Mouse (Mus musculus) embryonic facial prominence, embryonic 15.5 days (tissue): ENCODE data around the gene Uba52. TPM values are rescaled to one million over a fixed set of nuclear protein-coding genes. Genes with fewer than 3 reads are reported as not detected.
A peak's percentile ranks its signal among the peaks of the same experiment; 100 is the strongest.

Experiments used
- ATAC-seq: fragments of 200-750 bp; cut with Nextera tagmentation; 2 replicates; pipeline ENCODE4 v1.8.0; 2017; ENCODE audit warnings: low read depth, moderate TSS enrichment; ENCODE audit not compliant: insufficient number of reproducible peaks, low FRiP score, low TSS enrichment
- H3K27ac ChIP-seq: fragments of 300-500 bp; sonication (generic); replicated peaks from 2 replicates; pipeline ENCODE4 v1.5.1; 2015; ENCODE audit warnings: mild to moderate bottlenecking, inconsistent platforms
- H3K27me3 ChIP-seq: fragments of 300-500 bp; sonication (generic); 2 replicates; pipeline ENCODE4 v1.6.1; 2015; ENCODE audit warnings: inconsistent platforms
- H3K36me3 ChIP-seq: fragments of 300-500 bp; sonication (generic); 2 replicates; pipeline ENCODE4 v1.6.1; 2015; ENCODE audit warnings: mild to moderate bottlenecking, inconsistent platforms
- H3K4me1 ChIP-seq: fragments of 300-500 bp; sonication (generic); 2 replicates; pipeline ENCODE4 v1.6.1; 2015; ENCODE audit warnings: inconsistent platforms
- H3K4me2 ChIP-seq: fragments of 300-500 bp; sonication (generic); replicated peaks from 2 replicates; pipeline ENCODE4 v1.6.1; 2015; ENCODE audit warnings: mild to moderate bottlenecking, inconsistent platforms
- H3K4me3 ChIP-seq: fragments of 300-500 bp; sonication (generic); replicated peaks from 2 replicates; pipeline ENCODE4 v1.5.1; 2015; ENCODE audit warnings: mild to moderate bottlenecking, inconsistent platforms
- H3K9ac ChIP-seq: fragments of 300-500 bp; sonication (generic); 2 replicates; pipeline ENCODE4 v1.6.1; 2015; ENCODE audit warnings: inconsistent platforms
- H3K9me3 ChIP-seq: fragments of 300-500 bp; sonication (generic); replicated peaks from 2 replicates; pipeline ENCODE4 v1.6.1; 2016; ENCODE audit warnings: inconsistent platforms
- WGBS: fragments of 180-500 bp; shearing (Covaris S2); methylation state at CpG from one replicate; pipeline ENCODE4 v1.1.7; 2015; 5-methylcytosine and 5-hydroxymethylcytosine counted together
- polyA plus RNA-seq: library from polyadenylated mRNA; unstranded; fragments of >200 nt; fragmentation: Nextera tagmentation; extraction: Ambion mirVana; gene quantifications from 2 replicates; pipeline ENCODE4 v1.2.1, GENCODE M21; 2015

The Uba52 gene
- polyA plus RNA-seq, 1 experiment from 2014 or later, result 1,016 TPM

DNA sequence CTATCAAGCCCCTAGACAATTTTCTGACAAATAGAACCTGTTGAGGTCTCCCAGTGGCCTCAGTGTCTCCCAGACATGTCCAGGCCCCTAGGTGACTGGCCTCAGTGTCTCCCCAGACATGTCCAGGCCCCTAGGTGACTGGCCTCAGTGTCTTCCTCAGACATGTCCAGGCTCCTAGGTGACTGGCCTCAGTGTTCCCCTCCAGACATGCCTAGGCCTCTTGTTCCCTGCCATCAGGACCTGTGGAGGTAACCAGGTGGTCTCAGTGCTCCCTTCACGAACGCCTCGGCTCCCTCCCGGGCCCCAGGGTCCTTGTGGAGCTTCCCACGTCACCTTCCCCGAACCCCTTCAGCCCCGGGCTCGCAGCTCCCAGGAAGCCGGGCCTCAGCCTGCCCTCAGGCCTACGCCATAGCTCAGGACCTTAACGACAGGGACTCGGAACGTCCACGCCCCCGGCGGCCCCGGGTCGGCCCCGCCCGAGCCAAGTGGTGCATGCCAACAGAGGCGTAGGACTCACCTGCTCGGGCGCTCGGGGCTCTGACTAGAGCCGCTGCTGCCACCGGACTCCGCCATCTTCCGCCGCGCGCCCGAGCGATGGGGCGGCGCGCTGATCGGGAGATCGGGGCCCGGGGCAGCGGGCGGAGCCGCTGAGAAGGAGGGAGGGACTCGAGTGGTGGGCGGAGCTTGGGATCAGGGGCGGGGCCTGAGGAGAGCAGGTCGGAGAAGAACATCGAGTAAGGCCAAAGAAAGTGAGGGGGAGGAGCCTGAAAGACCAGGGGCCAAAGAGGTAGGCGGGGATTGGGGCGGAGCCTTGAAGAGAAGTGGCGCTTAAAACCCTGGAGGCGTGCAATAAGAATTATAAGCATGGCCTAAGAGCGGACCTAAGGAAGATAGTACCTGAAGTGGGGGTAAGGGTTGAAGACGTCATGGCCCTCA, 34.0 kb downstream of the Uba52 start, which contains the start of gene Klhl26:
Klhl26 (minus strand) TSS at position 636 of the 936 bp plus-strand sequence.
- Histone ChIP-seq H3K4me2 (peak within 1 kb of the TSS; percentile 85), H3K27me3 (no peaks in the 10 kb centered on the region), H3K36me3 (no peaks in the 10 kb centered on the region), H3K9ac (peak within 1 kb of the TSS; percentile 81), H3K4me1 (peaks cover 30% of the 10 kb centered on the region), H3K27ac (peak within 1 kb of the TSS; percentile 67), H3K9me3 (no peaks in the 10 kb centered on the region), H3K4me3 (peak within 1 kb of the TSS; percentile 91)
- peak; percentile 92 for ATAC-seq
- WGBS, result under 1% methylated on average over 53 of the region's 53 CpGs

GRCm38 (mm10) chr8:70471856-70472255, 38.7 kb downstream of the Uba52 start:
- no peak overlapping the region for H3K27ac ChIP-seq
- H3K4me3 ChIP-seq, result no peak overlapping the region
- H3K9ac ChIP-seq, result no peak overlapping the region
- peaks cover 29% of the 10 kb centered on the region for H3K4me1 ChIP-seq
- ATAC-seq, result no peak
- H3K4me2 ChIP-seq, result no peak overlapping the region
- H3K9me3 ChIP-seq, result no peaks in the 10 kb centered on the region
- no peaks in the 10 kb centered on the region for H3K27me3 ChIP-seq
- WGBS, result 98% methylated on average over 7 of the region's 7 CpGs
- 0 out of 2 replicates have a peak, but pooled peaks cover 3% of the 10 kb centered on the region for H3K36me3 ChIP-seq

GRCm38 (mm10) chr8:70469938-70470337, 40.7 kb downstream of the Uba52 start:
- Histone ChIP-seq H3K36me3 (peaks cover 10% of the 10 kb centered on the region; the same call in 1 of the 2 replicates), H3K9ac (no peak overlapping the region), H3K9me3 (no peaks in the 10 kb centered on the region), H3K27ac (no peak overlapping the region), H3K27me3 (no peaks in the 10 kb centered on the region), H3K4me3 (no peak overlapping the region), H3K4me2 (no peak overlapping the region), H3K4me1 (peaks cover 26% of the 10 kb centered on the region)
- no peak for ATAC-seq
- WGBS, result 61% methylated on average over 2 of the region's 2 CpGs

DNA sequence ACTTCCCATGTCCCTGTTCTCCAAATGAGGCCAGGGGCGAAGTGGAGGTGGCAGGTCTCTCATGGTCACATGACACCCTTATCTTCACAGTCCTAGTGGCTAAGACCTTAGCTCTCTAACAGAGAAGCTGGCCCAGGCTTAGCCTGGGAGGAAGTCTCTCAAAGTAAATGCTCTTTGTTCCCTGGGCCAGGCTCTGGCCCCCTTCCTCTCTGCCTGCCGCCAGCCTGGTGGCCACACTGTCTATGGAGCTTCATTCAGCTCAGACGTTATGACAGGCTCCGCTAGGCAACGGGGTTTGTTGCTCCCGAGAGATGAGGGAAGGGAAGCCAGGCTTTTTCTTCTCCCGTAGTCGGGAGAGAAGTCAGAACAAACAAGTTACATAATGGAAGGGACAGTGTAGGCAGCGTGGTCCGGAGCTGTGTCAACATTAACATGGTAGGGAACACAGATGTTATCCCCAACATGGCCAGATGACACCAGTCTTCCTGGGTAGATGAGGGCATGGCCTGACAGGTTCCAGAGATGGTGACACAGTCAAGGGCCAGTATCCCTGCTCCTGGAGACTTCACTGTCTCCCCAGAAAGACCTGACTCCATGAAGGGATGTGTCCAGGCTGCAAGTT, 41.2 kb downstream of the Uba52 start:
- ATAC-seq, result no peak
- H3K27ac ChIP-seq, result no peak overlapping the region

DNA sequence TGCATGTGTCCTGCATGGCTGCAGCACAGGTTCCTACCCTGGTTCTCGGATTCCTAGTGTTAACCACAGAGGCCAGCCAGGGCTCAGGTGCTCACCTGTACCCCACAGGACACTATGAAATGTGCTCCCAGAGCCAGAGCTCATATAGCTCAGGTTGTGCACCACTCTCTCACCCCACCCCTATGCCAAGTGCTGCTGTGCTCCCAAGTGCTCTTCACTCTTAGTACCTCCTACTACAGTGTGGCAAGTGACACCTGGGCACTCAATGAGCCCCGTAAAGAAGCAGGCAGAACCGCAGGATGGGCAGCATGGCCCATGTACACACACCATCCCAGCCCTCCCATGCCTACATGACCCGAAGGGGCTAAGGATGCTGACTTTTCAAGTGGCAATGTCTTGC, 41.9 kb downstream of the Uba52 start:
- Histone ChIP-seq H3K9ac (no peak overlapping the region), H3K27ac (no peak overlapping the region), H3K9me3 (no peaks in the 10 kb centered on the region), H3K36me3 (peaks cover 10% of the 10 kb centered on the region; the same call in 1 of the 2 replicates), H3K4me2 (no peak overlapping the region), H3K4me1 (peaks cover 25% of the 10 kb centered on the region), H3K4me3 (no peak overlapping the region), H3K27me3 (no peaks in the 10 kb centered on the region)
- WGBS, result 92% methylated on average over 4 of the region's 4 CpGs
- no peak for ATAC-seq

More for the DNA sequence above, 41.2 kb downstream of the Uba52 start:
- H3K9ac ChIP-seq, result no peak overlapping the region
- H3K4me1 ChIP-seq, result peaks cover 25% of the 10 kb centered on the region
- WGBS, result 55% methylated on average over 10 of the region's 10 CpGs
- peaks cover 10% of the 10 kb centered on the region; the same call in 1 of the 2 replicates for H3K36me3 ChIP-seq
- H3K4me3 ChIP-seq, result no peak overlapping the region
- H3K9me3 ChIP-seq, result no peaks in the 10 kb centered on the region
- no peaks in the 10 kb centered on the region for H3K27me3 ChIP-seq
- no peak overlapping the region for H3K4me2 ChIP-seq

DNA sequence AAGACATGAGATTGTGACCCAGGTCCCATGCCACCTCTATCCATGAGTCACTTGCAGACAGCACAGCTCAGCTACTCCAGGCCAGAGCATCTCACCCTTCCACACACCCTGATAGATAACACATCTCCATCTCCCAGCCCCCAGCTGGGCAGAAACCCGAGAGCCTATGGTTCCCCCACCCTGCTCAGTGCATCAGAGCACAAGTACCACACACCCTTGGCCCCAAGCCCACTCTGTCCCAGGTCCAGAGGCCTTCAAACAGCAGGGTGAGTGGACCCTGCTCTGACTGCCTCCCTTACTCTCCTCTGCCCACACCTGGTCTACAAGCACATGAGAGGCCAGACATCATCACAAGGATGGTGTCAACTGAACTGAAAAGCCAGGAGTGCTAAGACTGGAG, 42.7 kb downstream of the Uba52 start:
- peaks cover 25% of the 10 kb centered on the region for H3K4me1 ChIP-seq
- H3K4me3 ChIP-seq, result no peak overlapping the region
- ATAC-seq, result no peak
- H3K36me3 ChIP-seq, result peaks cover 10% of the 10 kb centered on the region; the same call in 1 of the 2 replicates
- H3K9me3 ChIP-seq, result no peaks in the 10 kb centered on the region
- H3K27ac ChIP-seq, result no peak overlapping the region
- no peak overlapping the region for H3K4me2 ChIP-seq
- no peak overlapping the region for H3K9ac ChIP-seq
- no peaks in the 10 kb centered on the region for H3K27me3 ChIP-seq
- WGBS, result 53% methylated on average over 1 of the region's 1 CpGs

GRCm38 (mm10) chr8:70467229-70467725, 43.3 kb downstream of the Uba52 start:
- Histone ChIP-seq H3K27me3 (no peaks in the 10 kb centered on the region), H3K4me3 (no peak overlapping the region), H3K4me1 (peaks cover 25% of the 10 kb centered on the region), H3K9me3 (no peaks in the 10 kb centered on the region), H3K9ac (no peak overlapping the region), H3K4me2 (no peak overlapping the region), H3K27ac (0 out of 2 replicates have a peak overlapping the region, but pooled peaks have one; percentile 2), H3K36me3 (peaks cover 10% of the 10 kb centered on the region; the same call in 1 of the 2 replicates)
- 58% methylated on average over 5 of the region's 5 CpGs for WGBS
- ATAC-seq, result no peak

- Histone ChIP-seq H3K4me2 (no peak overlapping the region), H3K4me1 (peaks cover 25% of the 10 kb centered on the region), H3K9me3 (no peaks in the 10 kb centered on the region), H3K9ac (no peak overlapping the region), H3K27me3 (no peaks in the 10 kb centered on the region), H3K36me3 (peaks cover 10% of the 10 kb centered on the region; the same call in 1 of the 2 replicates), H3K27ac (0 out of 2 replicates have a peak overlapping the region, but pooled peaks have one; percentile 2), H3K4me3 (no peak overlapping the region)
- ATAC-seq, result no peak
- 54% methylated on average over 11 of the region's 11 CpGs for WGBS
Measured at GRCm38 (mm10) chr8:70466771-70467170, 43.8 kb downstream of the Uba52 start.

DNA sequence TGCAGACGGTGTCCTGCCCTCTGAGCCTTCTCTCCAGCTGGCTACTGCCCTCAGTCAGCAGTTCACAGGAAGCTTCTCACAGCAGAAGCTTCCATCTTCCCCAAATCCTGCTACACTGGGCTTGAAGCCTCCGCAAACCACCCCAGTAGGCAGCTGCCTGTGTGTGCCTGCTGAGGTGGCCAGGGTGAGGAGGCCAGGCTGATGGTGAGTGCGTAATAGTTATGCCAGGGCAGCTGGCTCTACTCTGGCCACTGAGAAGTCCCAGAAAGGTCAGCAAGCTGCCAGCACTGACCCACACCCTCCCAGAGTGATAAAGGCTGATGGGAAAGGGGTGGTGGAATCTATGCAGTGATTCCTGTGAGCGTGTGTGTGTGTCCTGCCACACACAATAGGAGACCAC, 44.3 kb downstream of the Uba52 start:
- Histone ChIP-seq H3K4me1 (peaks cover 25% of the 10 kb centered on the region), H3K4me2 (no peak overlapping the region), H3K36me3 (peaks cover 10% of the 10 kb centered on the region; the same call in 1 of the 2 replicates), H3K9me3 (no peaks in the 10 kb centered on the region), H3K4me3 (no peak overlapping the region), H3K27ac (no peak overlapping the region), H3K27me3 (no peaks in the 10 kb centered on the region), H3K9ac (no peak overlapping the region)
- ATAC-seq, result no peak
- 86% methylated on average over 4 of the region's 4 CpGs for WGBS

GRCm38 (mm10) chr8:70465701-70466100, 44.9 kb downstream of the Uba52 start:
- Histone ChIP-seq H3K27ac (no peak overlapping the region), H3K9ac (no peak overlapping the region), H3K36me3 (peaks cover 10% of the 10 kb centered on the region; the same call in 1 of the 2 replicates), H3K27me3 (no peaks in the 10 kb centered on the region), H3K9me3 (no peaks in the 10 kb centered on the region), H3K4me1 (peaks cover 25% of the 10 kb centered on the region), H3K4me2 (no peak overlapping the region), H3K4me3 (no peak overlapping the region)
- 93% methylated on average over 4 of the region's 4 CpGs for WGBS
- ATAC-seq, result no peak

DNA sequence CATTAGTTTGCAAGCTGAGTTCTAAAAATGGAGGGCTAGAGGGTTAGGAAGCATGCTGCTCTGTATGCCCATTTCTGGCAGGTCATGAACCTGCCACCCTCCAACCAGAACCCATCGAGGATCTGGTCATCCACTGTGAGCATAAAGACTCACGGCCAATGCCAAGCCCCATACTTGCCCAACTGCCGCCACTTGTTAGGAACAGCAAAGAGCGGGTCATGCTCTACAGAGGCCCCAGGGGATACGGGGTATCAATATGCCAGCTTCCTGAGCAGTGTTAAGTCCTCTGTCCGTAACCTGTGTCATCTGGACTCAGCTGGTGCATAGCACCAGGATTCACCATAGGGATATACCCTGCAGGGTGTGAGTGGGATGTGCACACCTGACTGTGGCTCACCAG, 46.4 kb downstream of the Uba52 start:
- Histone ChIP-seq H3K4me2 (no peak overlapping the region), H3K9me3 (no peaks in the 10 kb centered on the region), H3K27me3 (no peaks in the 10 kb centered on the region), H3K36me3 (peaks cover 10% of the 10 kb centered on the region; the same call in 1 of the 2 replicates), H3K4me3 (no peak overlapping the region), H3K9ac (no peak overlapping the region), H3K27ac (no peak overlapping the region), H3K4me1 (peaks cover 25% of the 10 kb centered on the region)
- ATAC-seq, result no peak
- 84% methylated on average over 6 of the region's 6 CpGs for WGBS
